Mouse (Mus musculus) yolk sac, embryonic 10.5 days (tissue): ENCODE results near the gene Rpl41.
"Not testable (repeated sequence)": the region's sequence is repeated elsewhere in the genome, so short reads cannot be mapped to it uniquely, and the experiment has no call there.

Experiments used
- DNase-seq: peaks from one replicate; pipeline ENCODE4 v3.0.0-alpha.2; 2017; ENCODE audit warnings: low spot score

The Rpl41 gene

DNA sequence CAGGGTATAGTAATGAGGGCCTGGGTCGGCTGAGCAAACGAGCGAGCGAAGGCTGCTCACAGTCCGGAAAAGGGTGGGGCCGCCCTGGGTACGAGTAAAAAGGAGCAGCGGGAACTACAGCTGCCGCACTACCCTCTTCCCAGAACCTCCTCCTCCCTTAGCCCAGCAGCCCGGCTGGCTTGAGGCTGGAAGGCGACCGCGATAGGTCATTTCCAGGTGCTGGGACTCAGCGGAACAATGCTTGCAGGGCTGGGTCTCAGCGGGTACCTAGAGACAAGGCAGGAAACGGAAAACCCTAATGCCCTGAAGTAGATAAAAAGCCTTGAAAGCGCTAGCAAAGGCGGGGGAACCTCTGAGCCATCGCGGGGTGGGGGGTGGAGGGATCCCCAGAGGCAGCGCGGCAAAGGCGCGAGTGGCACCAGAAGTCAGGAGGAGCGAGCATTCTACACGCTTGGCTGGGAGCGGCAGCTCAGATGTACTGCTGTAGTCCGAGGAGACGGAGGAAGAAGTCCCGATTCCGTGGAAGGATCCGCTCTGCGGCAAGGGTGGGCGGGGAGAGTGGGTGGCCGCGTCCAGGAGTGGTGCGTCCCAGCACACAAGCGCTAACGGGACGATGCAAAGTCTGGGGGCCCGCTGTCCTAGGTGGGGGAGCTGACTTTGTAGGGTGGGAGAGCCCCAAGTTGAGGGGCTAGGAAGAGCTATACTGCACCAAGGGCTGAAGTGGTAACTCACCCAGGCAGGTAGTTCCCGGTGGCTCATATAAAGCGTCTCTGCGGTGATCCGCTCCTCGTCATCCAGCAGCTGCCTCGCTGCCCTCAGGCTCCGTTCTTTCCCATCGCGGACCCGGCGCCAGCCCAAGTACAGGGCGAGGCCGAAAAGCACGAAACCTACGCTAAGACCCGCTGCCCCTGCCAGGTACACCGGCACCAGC lies 24.1 kb downstream of the Rpl41 start:
- peak; percentile 62 for DNase-seq

- DNase-seq = no peak
These were observed 24.9 kb downstream of the Rpl41 start for GRCm38 (mm10) chr10:128524111-128524731.

GRCm38 (mm10) chr10:128522351-128522750 lies 26.8 kb downstream of the Rpl41 start:
- no peak for DNase-seq

DNA sequence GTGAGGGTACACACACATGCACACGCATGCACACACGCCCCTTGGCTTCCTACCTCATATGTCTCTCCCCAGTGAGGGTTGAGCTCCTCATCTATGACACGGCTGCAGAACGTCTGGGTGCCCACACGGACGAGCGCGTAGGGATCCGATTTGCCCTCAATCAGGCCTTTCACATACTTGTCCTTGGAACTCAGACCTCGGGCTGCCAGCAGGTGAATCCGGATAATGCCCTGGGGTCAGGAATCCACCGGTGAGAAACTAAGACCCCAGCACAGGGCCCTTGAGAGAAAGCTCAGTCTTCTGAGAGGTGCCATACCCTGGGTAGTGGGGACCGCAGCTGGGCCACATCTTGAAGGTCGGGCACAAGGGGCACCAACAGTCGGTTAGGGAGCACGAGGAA lies 28.5 kb downstream of the Rpl41 start:
- no peak for DNase-seq

GRCm38 (mm10) chr10:128518833-128519232 lies 30.3 kb downstream of the Rpl41 start:
- no peak for DNase-seq

GRCm38 (mm10) chr10:128516677-128517076 lies 32.4 kb downstream of the Rpl41 start:
- DNase-seq = no peak

DNA sequence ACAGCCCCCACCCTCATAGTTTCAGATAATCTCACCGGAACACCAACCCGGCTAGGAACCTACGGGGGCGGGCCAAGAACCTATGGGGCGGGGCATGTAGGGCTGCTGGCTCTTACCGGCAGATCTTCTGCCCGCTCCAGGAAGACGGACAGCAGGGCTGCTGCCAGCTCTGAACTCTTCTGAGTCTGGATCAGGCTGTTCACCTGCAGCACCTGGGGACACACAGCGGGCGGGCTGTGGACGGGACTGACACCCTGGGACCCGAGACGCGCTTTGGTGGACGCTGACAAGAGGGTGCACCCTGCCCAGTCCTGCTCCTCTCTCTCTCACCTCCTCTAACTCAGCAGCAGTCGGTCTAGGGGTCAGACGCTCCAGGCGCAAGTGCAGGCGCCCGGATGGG lies 33.1 kb downstream of the Rpl41 start:
- peak; percentile 38 for DNase-seq

DNA sequence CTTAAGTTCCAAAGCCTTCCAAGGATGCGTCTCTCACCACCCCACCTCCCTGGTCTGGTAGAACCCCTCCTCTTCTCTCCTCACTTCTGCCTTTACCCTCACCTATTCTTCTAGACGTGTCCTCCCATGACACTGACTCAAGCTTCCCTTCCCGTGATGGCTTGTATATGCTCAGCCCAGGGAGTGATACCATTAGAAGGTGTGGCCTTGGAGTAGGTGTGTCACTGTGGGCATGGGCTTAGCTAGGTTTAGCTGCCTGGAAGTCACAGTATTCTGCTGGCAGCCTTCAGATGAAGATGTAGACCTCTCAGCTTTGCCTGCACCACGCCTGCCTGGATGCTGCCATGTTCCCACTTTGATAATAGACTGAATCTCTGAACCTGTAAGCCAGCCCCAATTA lies 34.1 kb downstream of the Rpl41 start:
- DNase-seq = no peak

- DNase-seq = no peak
These were observed 37.3 kb downstream of the Rpl41 start for GRCm38 (mm10) chr10:128511761-128512160.

DNA sequence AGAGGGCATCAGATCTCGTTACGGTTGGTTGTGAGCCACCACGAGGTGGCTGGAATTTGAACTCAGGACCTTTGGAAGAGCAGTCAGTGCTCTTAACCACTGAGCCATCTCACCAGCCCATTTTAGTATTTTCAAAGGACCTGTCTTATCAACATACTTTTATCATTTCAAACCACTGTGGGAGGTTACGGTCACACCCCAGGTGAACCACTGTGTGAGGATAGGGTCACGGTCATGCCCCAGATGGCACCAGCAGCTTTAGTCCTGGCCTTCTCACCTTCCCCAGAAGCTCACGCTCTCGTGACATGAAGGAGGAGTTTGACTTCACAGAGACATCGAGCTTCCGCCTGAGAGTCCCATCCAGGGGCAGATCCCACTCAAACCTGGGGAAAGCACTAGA lies 37.9 kb downstream of the Rpl41 start:
- no peak for DNase-seq

GRCm38 (mm10) chr10:128510301-128510700 lies 38.8 kb downstream of the Rpl41 start:
- DNase-seq = no peak

- no peak for DNase-seq
These were observed 39.3 kb downstream of the Rpl41 start for GRCm38 (mm10) chr10:128509831-128510230.

- no peak for DNase-seq
These were observed 39.9 kb downstream of the Rpl41 start for GRCm38 (mm10) chr10:128509203-128509602.

- no peak for DNase-seq
These were observed 40.8 kb downstream of the Rpl41 start for GRCm38 (mm10) chr10:128508260-128508659.

- DNase-seq = no peak
These were observed 43.1 kb downstream of the Rpl41 start for GRCm38 (mm10) chr10:128505974-128506373.

- not testable (repeated sequence) for DNase-seq
These were observed 43.8 kb downstream of the Rpl41 start for GRCm38 (mm10) chr10:128505371-128505667.

DNA sequence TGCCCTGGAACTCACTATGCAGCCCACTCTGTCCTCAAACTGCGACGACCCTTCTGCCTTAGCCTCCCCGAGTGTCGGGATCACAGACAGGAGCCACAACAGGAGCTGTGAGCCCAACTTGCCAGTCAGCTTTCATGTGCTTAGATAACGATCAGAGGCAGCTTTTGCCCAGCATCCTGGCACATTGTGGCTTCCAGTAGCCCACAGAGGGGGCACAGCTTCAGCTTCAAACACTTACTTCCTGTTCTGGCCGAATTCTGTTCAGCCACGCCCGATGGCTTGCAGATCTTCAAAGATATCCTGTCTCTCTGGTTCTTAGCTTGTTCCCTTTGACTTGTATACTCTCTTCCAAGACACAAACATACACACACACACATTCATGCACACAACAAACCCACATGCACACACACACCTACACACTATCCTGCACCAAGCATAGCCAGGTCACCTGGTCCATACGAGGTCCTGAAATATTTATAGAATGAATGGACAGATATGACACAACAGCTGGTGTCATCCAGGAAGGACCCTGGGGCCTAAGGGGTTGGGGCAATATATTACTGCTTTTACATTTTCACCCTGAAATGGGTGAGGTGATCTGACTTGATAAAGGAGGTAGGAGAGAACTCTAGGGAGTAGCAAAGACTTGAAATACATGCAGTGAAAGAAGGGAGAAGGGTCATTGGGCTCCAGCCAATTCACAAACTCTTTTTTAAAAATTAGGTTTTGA lies 44.3 kb downstream of the Rpl41 start:
- no peak for DNase-seq

- DNase-seq = no peak
These were observed 45.1 kb downstream of the Rpl41 start for GRCm38 (mm10) chr10:128504012-128504411.

DNA sequence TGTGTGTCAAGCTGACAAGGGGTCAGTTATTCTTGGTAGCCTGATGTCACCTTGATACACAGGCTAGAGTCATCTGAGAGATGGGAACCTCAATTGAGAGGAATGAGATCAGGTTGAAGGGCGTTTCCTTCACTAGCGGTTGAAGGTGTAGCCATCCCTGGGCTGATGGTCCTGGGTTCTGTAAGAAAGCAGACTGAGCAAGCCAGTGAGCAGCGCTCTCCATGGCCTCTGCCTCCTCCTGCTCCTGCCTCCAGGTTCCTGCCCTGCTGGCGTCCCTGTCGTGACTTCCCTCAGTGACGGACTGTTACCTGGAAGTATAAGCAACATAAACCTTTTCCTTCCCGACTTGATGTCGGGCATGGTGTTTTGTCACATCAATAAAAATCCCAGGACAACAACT lies 45.6 kb downstream of the Rpl41 start:
- no peak for DNase-seq

GRCm38 (mm10) chr10:128502341-128502740 lies 46.8 kb downstream of the Rpl41 start:
- peak; percentile 86 for DNase-seq

GRCm38 (mm10) chr10:128499116-128499671 lies 49.9 kb downstream of the Rpl41 start:
- DNase-seq = peak; percentile 65

- DNase-seq = peak; percentile 98
These were observed 50.5 kb downstream of the Rpl41 start, which contains the start of gene Myl6b for GRCm38 (mm10) chr10:128498590-128498989. TSS of gene Myl6b (minus strand) at chr10:128498685.
